Comparison of ENCODE assay signal across 16 mouse cellular contexts in genomic region chr14:45661575-45661974, GRCm38 (mm10). TPM values are rescaled to one million over a fixed set of nuclear protein-coding genes. Genes with fewer than 3 reads are reported as not detected.
A peak's percentile ranks its signal among the peaks of the same experiment; 100 is the strongest.
DNase-seq lines count a peak whose midpoint lies in the region; ATAC-seq lines count a peak whose summit lies in the region.
"Had no signal": no experiment of that assay in that cellular context is flagged by ENCODE, and none has a peak within 500 bp of the region (broad histone marks: within the 10 kb centered on the region; RNA-seq: fewer than 3 reads in every experiment).

No protein-coding gene starts in this region.

- no peak overlapping the region for H3K4me2 ChIP-seq in midbrain, embryonic 13.5 days (replicated peaks)
- H3K4me2 ChIP-seq: embryonic facial prominence, embryonic 13.5 days; heart, embryonic 12.5 days; hindbrain, embryonic 15.5 days had no signal

- no peak overlapping the region for H3K27ac ChIP-seq in heart, embryonic 10.5 days
- H3K27ac ChIP-seq in midbrain, embryonic 13.5 days, result no peak overlapping the region
- H3K27ac ChIP-seq: embryonic facial prominence, embryonic 13.5 days; heart, adult 2 months; hindbrain, embryonic 15.5 days had no signal

- H3K9me3 ChIP-seq in heart, embryonic 10.5 days, result no peaks in the 10 kb centered on the region
- H3K9me3 ChIP-seq in midbrain, embryonic 13.5 days, result no peaks in the 10 kb centered on the region
- H3K9me3 ChIP-seq: embryonic facial prominence, embryonic 13.5 days; heart, embryonic 12.5 days; hindbrain, embryonic 15.5 days had no signal

- no peaks in the 10 kb centered on the region for H3K36me3 ChIP-seq in heart, embryonic 10.5 days
- H3K36me3 ChIP-seq in midbrain, embryonic 13.5 days, result no peaks in the 10 kb centered on the region
- H3K36me3 ChIP-seq: embryonic facial prominence, embryonic 13.5 days; heart, embryonic 12.5 days; hindbrain, embryonic 15.5 days had no signal

- peak; percentile 15 for DNase-seq in adrenal gland, postnatal 10 days
- DNase-seq in adrenal gland, postnatal 25 days, result no peak
- peak; percentile 25 for DNase-seq in heart, embryonic 10.5 days (ENCODE audit: low spot score)
- no peak for DNase-seq in heart, postnatal 25 days (ENCODE audit: low spot score)
- peak; percentile 42 for DNase-seq in lung, postnatal 36 days
- no peak for DNase-seq in lung, postnatal 10 days
- DNase-seq: cerebellum, adult 18-20 months; cerebellum, adult 9-11 months; cerebellum, postnatal 36 days; heart, adult 2 months; heart, postnatal 36 days had no signal

- H3K4me1 ChIP-seq in heart, embryonic 10.5 days, result peaks cover 11% of the 10 kb centered on the region
- peaks cover 4% of the 10 kb centered on the region for H3K4me1 ChIP-seq in midbrain, embryonic 13.5 days (replicated peaks)
- H3K4me1 ChIP-seq: heart, embryonic 12.5 days had no signal

- H3K4me3 ChIP-seq in heart, embryonic 10.5 days, result no peak overlapping the region
- no peak overlapping the region for H3K4me3 ChIP-seq in midbrain, embryonic 13.5 days (replicated peaks)
- H3K4me3 ChIP-seq: embryonic facial prominence, embryonic 13.5 days; heart, adult 2 months; heart, embryonic 12.5 days; hindbrain, embryonic 15.5 days had no signal

- ATAC-seq in midbrain, embryonic 13.5 days, result no peak
- ATAC-seq: intestine, embryonic 16.5 days had no signal

- intact Hi-C loops in heart, postnatal 25 days (cut with DNase I), result loop anchor here (2.0 kb wide), 1 partner anchor 29 kb away; no protein-coding TSS in a partner anchor

- H3K27me3 ChIP-seq in heart, embryonic 10.5 days (ENCODE audit: insufficient read depth, poor library complexity, severe bottlenecking), result no peaks in the 10 kb centered on the region
- no peaks in the 10 kb centered on the region for H3K27me3 ChIP-seq in midbrain, embryonic 13.5 days
- H3K27me3 ChIP-seq: embryonic facial prominence, embryonic 13.5 days; heart, embryonic 12.5 days; hindbrain, embryonic 15.5 days had no signal

- H3K9ac ChIP-seq in midbrain, embryonic 13.5 days (replicated peaks), result no peak overlapping the region
- H3K9ac ChIP-seq: embryonic facial prominence, embryonic 13.5 days; heart, embryonic 12.5 days; hindbrain, embryonic 15.5 days had no signal

- WGBS in heart, embryonic 10.5 days, result 42% methylated on average over 5 of the region's 5 CpGs
- WGBS in midbrain, embryonic 13.5 days, result 50% methylated on average over 5 of the region's 5 CpGs

RNA-seq across cellular contexts. Expression of gene Ddhd1, which starts 3.6 kb away (rescaled TPM):
- 10 to 100 TPM; 19.3 to 32.5 TPM for total RNA-seq in adrenal gland, postnatal 10 days (2021)
- 22.4 and 23.4 TPM in 2 replicates for total RNA-seq in adrenal gland, postnatal 25 days (2021)
- polyA plus RNA-seq in heart, embryonic 10.5 days (2016; fragmentation: Nextera tagmentation; extraction: Ambion mirVana), result 9.5 and 10.0 TPM in 2 replicates
- total RNA-seq in heart, postnatal 25 days (2021), result 1 to 10 TPM; 8.2 to 8.3 TPM
- polyA plus RNA-seq in midbrain, embryonic 13.5 days (2015; fragmentation: Nextera tagmentation; extraction: Ambion mirVana), result 13.2 and 16.5 TPM in 2 replicates

Comparison
In these comparisons a context has a peak if more than half of its experiments do, and no peak if none do; other contexts are left out.
1. DNase-seq: peak in adrenal gland, postnatal 10 days (single experiment), heart, embryonic 10.5 days (single experiment) and lung, postnatal 36 days (single experiment); none in adrenal gland, postnatal 25 days (single experiment), heart, postnatal 25 days (single experiment) and lung, postnatal 10 days (single experiment).